Mouse (Mus musculus) A20 (cell line): ENCODE results near the gene Dop1b.
"Not testable (repeated sequence)": the region's sequence is repeated elsewhere in the genome, so short reads cannot be mapped to it uniquely, and the experiment has no call there.

ENCODE experiments used
- DNase-seq: peaks from one replicate; pipeline ENCODE4 v3.0.0-alpha.2; 2011; ENCODE audit warnings: low read depth, low spot score

Dop1b gene

DNA sequence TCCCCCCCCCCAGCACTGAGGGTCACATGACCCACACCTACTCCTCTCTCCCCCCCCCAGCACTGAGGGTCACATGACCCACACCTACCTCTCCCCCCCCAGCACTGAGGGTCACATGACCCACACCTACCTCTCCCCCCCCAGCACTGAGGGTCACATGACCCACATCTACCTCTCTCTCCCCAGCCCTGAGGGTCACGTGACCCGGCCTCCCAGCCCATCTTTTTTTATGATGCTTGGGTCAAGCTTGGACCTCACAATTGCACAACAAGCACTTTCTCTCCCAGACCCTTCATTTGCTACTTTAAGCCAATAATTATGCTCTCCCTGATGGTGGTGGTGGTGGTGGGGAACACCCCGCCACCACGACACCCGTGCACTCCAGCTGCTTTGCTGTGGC is 83.7 kb downstream of the Dop1b start:
- no peak for DNase-seq

DNA sequence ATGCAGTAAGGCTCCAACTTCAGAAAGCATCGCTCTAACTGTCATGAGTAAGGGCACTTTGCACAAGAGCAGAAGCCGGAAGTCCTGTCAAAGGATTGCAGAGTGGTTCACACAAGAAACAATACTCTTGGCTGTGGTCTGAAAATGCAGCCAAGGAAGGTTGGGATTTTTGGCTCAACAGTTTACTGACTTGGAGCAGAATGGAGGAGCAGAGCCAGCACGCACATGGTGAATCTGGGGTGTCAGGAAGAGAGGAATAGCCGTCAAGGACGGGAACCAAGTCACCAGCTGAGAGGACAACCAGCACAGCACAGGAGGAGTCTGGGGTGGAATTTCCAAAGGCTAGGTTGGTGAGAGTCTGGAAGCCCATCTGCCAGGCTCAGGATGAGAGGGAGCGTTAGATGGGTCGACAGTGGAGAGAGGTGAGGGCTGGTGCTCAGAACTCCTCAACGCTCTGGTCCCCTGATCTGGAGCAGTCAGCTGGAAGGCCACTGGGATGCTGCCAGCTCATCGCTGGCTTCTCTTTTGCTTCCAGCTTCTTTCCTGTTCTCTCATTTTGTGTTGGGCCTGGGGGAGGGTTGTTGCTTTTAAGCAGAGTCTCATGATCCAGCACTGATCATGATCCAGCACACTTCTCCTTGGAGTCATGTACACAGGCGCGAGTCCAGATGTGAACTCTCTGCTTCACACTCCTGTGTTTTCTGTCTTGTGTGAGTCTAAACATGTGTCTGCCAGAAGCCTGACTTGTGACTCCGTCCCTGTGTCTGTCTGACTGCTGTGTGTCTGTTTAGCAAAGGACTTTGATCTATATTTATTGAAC is 85.5 kb downstream of the Dop1b start:
- no peak for DNase-seq

DNA sequence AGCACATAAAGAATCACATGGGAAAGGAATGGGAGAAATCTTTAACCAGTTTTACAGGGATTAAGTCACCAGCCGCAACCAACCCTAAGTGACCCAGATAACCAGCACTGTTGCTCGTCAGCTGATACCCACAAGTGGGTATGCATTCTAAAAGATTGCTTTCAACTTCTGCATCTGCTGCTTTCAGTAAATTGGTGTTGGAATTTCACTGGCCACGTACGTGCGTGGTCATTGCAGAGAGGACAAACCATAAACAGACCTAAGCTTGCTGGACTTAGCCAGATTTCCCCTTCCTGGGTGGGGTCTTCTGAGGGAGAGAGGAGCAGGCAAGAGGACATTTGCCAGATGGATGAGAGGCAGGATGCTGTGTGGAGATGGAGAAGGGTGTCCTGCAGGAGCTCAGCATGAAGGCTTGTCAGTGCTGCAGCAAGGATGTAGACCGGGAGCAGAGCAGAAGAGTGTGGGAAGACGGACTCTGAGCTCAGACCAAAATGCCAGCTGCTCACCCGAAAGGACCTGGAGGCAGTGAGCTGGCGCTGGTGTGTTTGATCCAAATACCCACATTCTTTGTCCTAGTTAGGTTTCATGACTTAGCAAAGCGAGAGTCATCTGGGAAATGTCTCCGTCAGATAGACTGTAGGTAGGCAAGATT is 86.3 kb downstream of the Dop1b start:
- no peak for DNase-seq

DNA sequence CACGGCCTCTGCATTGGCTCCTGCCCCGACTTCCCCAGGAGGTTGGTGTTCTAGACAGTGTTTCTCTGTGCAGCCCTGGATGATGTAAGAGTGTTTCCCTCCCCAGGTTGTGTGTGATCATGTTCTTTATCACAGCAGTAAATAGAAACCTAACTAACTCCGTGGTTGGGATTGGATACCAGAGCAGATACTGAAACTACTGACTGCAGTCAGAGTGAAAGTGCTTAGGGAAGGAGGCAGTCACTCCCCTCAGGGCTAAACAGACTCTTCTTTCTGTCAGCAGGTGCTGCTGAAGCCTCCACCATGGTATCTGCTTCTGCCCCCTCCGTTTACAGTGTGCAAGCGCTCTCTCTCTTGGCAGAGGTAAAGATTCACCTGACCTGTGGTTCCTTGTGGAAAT is 86.9 kb downstream of the Dop1b start:
- peak; percentile 86 for DNase-seq

DNA sequence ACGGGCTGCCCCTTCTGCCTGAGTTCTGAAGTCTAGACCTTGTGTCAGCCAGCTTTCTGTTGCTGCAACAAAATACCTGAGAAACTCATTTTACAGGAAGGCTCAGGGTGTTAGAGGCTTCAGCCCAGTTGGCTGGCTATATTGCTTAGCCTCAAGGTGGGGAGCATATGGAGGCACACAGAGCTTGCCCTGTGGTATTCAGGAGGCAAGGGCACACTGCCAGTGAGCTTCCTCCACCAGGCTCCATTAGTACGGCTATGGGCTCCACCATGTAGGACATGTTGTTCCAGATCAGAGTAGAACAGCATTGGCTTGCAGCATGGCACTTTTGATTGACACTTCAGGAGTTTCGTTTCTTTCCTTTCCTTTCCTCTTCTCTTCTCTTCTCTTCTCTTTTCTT is 87.4 kb downstream of the Dop1b start:
- DNase-seq = no peak

DNA sequence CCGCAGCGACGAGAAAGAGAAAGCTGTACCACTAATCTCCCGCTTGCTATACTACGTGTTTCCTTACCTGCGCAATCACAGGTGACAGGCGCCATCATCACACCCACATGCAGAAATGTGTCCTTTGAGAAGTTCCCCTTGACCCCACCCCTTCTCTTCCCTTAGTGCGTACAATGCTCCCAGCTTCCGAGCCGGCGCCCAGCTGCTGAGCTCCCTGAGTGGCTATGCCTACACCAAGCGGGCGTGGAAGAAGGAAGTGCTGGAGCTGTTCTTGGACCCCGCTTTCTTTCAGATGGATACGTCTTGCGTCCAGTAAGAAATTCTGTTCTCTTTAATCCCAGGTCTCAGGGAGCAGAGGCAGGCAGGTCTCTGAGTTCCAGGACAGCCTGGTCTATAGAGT is 88.2 kb downstream of the Dop1b start:
- DNase-seq = no peak

DNA sequence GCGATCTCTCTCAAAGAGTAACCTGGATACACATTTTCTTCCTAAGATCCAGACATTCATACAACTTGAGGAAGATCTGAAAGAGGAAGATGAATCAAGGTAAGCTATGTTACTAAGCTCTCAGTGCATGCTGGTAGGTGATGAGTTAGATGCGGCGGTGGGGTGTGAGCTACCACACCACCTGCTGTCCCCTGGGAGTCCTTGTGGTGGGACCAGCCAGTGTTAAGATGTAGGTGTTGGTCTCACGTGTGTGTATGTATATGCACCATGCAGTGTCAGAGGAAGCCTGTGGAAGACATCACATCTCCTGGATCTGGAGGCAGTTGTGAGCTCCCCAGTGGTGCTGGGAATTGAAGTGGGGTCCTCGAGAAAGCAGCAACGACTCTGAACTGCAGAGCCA is 95.5 kb downstream of the Dop1b start:
- DNase-seq = peak; percentile 38

DNA sequence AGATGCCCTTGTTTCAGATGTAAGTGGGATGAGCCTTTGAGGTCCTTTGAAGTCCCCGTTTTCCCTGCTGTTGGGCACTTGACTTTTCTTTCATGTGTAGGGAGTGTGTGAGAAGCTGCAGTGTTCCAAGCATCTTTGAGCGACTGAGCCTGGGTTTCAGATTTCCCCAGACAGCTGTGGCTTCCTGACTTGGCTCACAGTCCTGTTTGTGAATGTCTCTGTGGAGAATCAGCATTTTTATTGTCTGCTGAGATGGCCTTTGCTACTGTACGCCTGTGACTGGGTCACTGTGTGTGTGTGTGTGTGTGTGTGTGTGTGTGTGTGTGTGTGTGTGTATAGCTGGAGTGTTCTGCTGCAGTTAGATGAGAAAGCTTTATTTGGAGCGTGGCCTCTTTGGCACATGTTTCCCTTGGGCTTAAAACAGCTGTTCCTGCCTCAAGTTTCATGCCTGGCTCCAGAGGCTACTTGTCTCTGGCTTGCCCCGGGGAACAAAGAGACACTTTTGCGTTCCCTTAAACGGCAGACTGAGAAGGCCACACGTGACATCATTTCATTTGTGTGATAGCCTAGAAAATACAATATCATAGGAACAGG is 96.4 kb downstream of the Dop1b start:
- DNase-seq = no peak

DNA sequence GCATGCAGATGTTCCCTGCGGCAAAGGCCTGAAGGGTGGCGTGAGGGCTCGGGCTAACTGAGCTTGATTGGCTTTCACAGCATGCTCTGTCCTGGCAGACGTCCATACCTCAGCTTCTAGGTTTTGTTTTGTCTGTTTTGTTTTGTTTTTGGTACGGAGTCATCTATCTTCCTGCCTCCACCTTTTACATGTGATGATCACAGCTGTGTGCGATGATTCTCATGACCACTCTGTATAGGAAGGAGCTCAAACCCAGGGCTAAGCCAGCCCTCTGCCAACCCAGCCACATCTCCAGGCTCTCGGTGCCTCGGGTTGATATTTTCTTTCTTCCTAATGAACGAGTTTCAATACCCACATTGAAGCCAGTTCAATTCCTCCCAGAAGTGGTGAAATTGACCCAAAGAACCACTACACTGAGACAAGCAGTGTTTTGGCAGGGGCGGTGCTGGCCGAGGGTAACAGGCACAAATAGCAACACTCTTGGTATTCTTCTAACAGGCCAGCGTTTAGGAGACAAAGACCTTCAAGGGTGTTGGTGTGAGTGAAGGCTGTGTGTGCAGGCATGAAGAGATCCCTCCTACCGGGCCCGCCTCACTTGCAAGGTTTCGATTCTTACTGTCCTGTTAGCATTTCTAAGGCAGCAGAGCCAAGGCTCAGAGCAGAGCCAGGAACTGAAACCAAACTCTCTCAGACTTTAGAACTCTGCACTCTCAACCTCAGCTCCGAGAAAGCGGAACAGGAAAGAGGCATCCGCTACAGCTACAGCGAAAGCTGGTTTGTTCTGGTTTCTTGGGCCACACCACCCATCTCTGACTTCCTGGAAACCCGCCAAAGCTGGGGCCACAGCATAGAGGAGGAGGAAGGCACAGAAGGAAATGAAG is 104.4 kb downstream of the Dop1b start:
- peak; percentile 95 for DNase-seq

DNA sequence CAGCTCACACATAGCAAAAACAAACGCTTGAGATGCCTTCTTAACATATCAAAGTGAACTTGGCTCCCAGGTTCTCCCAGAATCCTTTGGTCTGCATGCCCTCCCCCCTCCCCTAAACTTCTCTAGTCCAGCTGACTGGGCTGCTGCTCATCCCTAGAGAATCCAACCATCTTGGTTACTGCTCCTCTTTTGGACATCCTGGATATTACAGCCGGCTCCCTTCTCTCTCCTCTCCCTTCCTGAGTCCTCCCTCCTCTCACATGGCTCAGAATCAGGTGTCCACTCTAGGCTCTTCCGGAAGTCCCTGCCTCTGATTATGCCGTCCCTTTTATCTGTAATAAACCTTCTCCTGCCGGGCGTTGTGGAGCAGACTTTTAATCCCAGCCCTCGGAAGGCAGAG is 105.2 kb downstream of the Dop1b start:
- DNase-seq = no peak

DNA sequence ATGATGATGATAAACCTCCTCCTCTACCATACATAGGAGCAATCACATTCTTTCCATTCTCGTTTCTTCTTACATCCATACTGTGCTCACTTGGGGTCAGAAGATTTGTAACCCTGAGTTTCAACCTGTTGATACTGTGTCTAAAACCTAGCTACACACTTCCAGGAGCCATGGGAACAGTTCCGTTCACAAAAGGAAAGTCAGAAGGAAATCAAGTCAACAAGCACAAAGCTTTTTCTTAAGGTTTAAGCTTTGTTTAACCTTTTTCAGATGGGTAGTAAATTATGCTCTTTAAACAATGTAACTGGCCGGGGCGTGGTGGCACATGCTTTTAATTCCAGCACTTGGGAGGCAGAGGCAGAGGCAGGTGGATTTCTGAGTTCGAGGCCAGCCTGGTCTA is 105.7 kb downstream of the Dop1b start:
- DNase-seq = no peak

DNA sequence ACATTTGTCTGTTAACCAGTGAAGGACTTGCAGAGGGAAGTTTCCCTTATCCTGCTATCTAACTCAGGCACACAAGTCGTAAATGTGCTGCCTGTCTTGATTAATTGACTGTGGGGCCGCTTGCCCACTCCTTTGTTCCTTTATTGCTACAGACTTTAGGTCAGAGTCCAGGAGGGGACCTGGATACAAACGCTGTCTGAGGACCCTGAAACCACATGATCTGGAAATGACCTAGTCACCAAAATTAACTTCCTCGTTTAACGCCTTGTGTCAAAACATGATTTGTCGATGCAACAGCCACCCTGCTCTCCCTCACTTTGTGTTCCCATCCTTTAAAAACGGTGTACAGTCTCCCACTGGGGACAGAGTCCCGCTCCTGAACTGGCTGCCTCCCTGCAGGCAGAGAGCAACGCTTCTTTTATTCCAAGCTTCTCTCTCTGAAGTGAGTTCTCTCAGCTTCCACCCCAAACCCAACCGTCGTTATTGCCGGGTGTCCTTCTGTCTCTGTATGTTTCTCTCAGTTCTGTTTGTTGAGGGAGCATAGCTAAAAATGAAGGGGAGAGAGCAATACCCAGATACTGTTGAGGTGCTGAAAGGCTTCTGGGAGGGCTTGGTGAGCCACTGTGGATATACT is 107.1 kb downstream of the Dop1b start:
- DNase-seq = peak; percentile 43

DNA sequence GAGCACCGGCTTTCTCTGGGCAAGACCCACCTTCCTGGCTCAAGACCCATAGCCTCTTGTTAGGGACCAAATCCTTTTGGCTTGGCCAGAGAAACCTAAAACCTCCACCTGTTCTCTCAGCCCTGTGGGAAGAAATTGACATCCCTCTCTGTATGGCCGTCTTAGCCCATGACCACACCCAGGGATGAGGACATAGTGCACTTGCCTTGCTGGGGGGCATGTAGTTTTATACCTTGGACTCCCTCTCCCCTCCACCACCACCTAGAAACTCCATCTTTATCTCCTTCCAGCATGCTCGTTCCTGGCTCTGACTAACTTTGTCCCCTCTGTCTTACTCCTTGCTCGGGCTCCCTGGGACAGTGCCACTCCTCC is 107.6 kb downstream of the Dop1b start:
- DNase-seq = no peak

DNA sequence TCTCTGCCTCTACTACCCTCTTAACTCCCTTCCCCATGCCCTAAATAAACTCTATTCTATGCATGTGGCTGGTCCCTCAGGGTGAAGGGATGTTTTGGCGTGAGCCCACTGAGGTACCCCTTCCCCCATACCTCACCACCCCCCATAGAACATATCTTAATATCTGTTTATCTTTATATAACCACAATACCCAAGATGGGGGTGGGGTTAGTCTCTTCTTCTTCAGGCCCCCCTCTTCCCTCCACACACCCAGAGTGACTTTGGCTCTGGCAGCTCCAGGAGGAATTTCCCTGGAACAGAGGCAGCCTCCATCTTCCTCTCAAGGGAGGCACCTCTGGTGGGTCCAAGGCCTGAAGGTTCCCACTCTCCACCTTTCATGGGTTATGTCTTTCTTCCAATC is 108.3 kb downstream of the Dop1b start:
- DNase-seq = no peak

DNA sequence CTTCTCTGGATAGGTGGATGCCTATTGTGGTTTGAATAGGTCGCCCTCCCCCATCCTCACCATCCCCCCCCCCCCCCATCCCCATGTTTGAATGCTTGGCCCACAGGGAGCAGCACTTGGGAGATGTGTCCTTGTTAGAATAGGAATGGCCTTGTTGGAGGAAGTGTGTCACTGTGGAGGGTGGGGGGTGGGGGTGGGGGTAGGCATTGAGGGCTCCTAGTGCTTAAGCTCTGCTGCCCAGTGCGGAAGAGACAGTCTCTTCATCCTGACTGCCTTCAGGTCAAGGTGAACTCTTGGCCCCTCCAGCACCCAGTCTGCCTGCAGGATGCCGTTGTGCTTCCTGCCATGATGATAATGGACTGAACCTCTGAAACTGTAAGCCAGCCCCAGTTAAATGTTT is 110.0 kb downstream of the Dop1b start:
- no peak for DNase-seq

DNA sequence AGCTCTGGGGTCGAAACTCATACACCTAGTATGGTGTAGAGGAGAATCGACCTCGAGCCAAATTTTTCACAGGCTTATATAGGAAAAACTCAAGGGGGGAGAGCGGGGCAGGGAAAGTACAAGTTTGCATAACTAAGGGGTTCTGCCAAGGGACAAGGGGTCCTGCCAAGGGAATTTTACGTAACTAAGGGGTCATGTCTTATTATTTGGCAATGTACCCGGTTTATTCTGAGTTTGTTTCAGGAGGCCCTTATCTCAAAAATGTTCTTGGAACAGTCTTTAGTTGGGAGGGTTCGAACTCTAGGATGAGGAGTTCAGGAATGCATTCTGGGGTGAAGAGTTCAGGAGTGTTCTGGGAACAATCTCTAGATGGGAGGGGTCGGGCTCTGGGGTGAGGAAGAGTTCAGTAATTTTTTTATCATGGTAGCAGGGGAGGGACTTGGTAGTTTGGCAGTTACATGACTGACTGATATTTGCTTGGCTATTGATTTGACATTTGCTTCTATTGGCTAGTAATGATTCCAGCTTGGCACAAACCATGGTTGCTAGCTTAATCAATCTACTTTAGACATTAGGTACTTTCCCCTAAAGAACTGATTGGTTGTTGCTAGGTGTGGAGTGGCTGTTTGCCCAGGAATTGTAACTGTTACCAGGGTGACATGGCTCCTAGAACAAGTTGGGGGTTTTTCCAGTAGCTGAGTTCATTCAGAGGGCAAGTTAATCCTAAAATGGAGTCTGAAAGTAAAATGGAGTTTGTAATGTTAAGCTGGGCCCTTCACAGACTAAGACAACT is 110.9 kb downstream of the Dop1b start:
- DNase-seq = not testable (repeated sequence)

DNA sequence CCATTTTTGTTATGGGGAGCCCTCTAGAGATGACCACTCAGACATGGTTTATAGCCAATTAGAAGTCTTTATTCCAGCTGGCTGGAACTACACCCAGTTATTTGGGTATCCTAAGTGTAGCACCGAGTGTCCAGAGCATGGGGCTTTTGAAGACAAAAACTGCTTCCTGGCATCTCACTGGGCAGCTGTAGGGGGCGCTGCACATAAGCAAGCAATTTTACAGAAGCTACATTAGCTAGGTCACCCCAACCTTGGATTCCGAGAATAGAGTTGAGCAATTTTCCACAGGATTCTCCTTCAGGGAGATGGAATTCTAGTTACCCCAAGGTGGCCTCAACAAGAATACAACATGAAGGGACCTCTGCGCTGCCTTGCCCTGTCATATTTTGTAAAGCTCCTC is 113.1 kb downstream of the Dop1b start:
- DNase-seq = peak; percentile 43

DNA sequence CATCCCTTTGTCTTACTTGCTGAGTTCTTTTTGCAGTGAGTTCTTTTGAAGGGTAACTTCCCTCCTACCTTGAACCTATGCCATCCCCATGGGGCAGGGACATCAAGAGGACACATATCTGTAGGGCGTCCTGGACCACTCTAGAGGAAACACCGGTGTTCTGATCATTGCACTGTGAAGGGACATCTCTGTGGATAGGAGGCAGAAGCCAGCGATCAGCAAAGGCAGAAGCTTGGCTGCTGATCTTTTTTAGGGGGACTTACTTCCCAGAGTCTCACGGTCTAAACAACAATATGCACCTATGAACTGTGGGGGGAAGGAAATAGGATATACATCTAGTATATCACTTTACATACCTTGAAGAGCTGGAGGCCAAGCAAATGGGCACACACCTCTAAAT is 113.8 kb downstream of the Dop1b start:
- DNase-seq = no peak

DNA sequence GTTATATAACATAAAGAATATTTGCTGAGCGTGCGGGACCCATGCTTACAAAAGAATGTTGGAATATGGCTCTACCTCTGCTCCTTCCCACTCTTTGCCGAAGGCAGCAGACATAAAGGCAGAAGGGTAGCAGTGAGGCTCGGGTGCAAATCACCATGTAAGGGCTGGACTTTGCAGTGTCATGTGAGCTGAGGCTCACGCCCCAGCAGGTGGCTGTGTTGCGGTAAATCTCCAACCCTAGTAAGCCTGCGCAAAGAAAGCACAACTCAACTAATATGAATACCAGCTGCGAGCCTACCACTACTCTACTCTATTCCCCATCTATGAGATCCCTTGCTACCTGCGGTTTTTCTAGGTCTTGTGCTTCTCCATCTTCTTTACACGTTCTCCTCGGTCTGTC is 114.3 kb downstream of the Dop1b start:
- no peak for DNase-seq

DNA sequence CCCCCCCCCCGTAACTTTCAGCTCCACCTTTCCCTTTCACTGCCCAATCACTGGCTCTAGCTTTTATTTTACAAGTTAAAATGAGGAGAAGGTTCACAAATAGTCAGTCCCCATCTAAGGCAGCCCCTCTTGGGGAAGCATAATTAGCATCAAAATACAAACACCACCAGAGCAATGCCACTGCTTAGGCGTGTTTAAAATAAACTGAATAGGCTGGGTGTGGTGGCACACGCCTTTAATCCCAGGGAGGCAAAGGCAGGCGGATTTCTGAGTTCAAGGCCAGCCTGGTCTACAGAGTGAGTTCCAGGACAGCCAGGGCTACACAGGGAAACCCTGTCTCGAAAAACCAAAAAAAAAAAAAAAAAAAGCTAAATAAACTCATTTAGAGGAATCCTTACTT is 114.8 kb downstream of the Dop1b start:
- not testable (repeated sequence) for DNase-seq

DNA sequence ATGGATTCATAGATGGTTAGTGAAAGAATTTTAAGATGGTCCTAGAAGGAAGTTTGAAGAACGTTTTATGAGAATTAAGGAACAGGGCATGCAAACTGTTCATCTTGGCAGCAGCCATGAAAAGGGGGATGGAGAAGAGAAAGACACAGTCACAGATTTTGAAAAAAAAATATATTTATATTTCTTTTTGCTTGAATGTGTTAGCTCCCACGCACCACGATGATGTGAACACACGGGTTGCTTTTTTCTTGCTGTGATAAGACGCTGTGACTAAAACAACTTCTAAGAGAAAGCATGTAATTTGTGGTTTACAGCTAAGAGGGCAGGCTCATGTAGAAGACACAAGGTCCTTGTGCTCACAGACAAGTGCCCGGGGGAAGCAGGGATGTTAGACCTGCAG is 115.2 kb downstream of the Dop1b start:
- no peak for DNase-seq
